Mouse (Mus musculus): ENCODE results near the gene Aco2. TPM values are rescaled to one million over a fixed set of nuclear protein-coding genes. Genes with fewer than 3 reads are reported as not detected.

The Aco2 gene
- 162 and 178 TPM in 2 replicates for total RNA-seq (2014; fragmentation: Nextera tagmentation)
- 171 and 185 TPM in 2 replicates for total RNA-seq (2017)

- peak; percentile 89 for ATAC-seq (replicated peaks; ENCODE audit: low FRiP score, low TSS enrichment, poor library complexity, severe bottlenecking)
Measured at GRCm38 (mm10) chr15:81872262-81873136, at the start of gene Aco2. Gene Aco2, plus strand, starts transcription at chr15:81872309.

DNA sequence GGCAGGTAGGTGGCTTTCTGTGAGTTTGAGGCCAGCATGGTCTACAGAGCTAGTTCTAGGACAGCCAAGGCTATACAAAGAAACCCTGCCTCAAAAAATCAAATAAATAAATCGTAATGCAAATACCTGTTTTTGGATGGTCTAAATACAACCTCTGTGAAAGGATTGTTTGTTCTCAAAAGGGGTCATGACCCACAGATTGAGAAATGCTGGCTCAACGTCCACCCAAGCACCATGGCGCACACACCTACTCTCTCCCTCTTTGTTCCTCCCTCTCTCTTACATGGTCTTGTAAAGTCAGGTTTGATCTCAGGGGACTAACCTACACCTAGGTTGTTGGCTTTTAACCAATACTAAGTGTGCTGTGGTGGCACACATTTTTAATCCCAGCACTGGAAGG, 49.5 kb upstream of the Aco2 start:
- ATAC-seq (replicated peaks; ENCODE audit: low FRiP score, low TSS enrichment, poor library complexity, severe bottlenecking) = no peak

- no peak for ATAC-seq (replicated peaks; ENCODE audit: low FRiP score, low TSS enrichment, poor library complexity, severe bottlenecking)
Measured at GRCm38 (mm10) chr15:81824832-81825231, 47.3 kb upstream of the Aco2 start.

GRCm38 (mm10) chr15:81828426-81829207, 43.5 kb upstream of the Aco2 start:
- ATAC-seq (replicated peaks; ENCODE audit: low FRiP score, low TSS enrichment, poor library complexity, severe bottlenecking) = no peak

- ATAC-seq (replicated peaks; ENCODE audit: low FRiP score, low TSS enrichment, poor library complexity, severe bottlenecking) = no peak
Measured at GRCm38 (mm10) chr15:81829208-81829580, 42.9 kb upstream of the Aco2 start.

DNA sequence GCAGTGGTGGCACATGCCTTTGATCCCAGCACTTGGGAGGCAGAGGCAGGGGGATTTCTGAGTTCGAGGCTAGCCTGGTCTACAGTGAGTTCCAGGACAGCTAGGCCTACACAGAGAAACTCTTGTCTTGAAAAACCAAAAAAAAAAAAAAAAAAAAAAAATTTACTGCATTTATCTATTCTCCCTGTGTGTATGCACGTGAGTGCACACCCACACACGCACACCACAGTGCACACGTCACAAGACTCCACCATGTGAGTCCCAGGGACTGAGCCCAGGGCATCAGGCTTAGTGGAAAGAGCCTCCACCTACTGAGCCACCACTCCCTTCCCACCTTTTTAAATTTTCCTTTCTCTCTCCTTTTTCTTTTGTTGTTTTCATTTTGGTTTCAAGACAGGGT, 41.6 kb upstream of the Aco2 start:
- ATAC-seq (replicated peaks; ENCODE audit: low FRiP score, low TSS enrichment, poor library complexity, severe bottlenecking) = no peak

- ATAC-seq (replicated peaks; ENCODE audit: low FRiP score, low TSS enrichment, poor library complexity, severe bottlenecking) = peak; percentile 93
Measured at GRCm38 (mm10) chr15:81831136-81831825, 40.8 kb upstream of the Aco2 start.

DNA sequence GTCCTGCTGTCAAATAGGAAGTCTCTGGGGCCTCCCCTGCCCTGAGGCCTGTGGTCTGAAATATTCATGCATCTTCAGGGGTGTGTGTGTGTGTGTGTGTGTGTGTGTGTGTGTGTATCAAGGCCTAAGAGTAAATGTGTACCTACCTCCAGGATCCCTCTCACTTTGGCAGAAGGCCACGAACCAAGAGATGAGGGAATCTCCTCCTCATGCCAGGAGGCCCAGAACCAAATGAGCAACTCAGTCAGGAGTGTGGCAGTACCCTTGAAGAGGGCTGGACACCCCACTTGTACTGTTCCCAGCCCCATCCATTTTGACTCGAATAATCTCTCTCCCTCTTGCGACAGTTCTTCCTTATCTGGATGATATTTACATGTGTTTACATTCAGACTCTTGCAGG, 39.9 kb upstream of the Aco2 start:
- no peak for ATAC-seq (replicated peaks; ENCODE audit: low FRiP score, low TSS enrichment, poor library complexity, severe bottlenecking)

- no peak for ATAC-seq (replicated peaks; ENCODE audit: low FRiP score, low TSS enrichment, poor library complexity, severe bottlenecking)
Measured at GRCm38 (mm10) chr15:81833481-81833880, 38.6 kb upstream of the Aco2 start.

DNA sequence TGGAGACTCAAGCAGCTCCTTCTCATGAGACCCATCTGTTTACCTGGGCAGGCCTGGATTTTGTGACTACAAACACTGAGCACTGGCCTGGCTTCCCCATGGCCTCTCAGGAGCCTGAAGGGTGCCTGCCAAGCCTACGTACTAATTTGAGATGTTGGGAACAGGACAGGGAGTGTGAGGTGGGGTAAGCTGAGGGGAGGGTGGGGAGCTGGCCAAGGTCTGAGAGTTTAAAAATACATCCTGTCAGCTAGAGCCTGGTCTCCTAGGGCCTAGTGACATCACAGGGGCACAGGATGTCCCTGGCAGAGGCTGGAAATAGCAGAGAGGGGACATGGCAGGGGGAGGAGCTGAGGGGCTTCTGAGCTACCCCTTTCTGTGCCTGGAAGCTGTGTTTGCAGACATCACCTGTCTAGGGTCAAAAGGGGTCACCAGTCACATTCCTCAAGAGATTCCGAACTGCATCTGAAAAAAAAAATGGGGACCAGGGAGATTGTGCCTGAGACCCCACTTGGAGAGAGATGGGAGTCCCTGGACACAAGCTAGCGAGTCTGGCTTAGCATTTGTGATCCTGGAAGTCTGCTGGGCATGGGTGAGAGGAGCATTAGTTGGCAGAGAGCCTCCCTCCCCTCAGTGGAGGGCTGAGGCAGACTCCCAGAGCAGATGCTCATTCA, 37.8 kb upstream of the Aco2 start:
- ATAC-seq (replicated peaks; ENCODE audit: low FRiP score, low TSS enrichment, poor library complexity, severe bottlenecking) = no peak

DNA sequence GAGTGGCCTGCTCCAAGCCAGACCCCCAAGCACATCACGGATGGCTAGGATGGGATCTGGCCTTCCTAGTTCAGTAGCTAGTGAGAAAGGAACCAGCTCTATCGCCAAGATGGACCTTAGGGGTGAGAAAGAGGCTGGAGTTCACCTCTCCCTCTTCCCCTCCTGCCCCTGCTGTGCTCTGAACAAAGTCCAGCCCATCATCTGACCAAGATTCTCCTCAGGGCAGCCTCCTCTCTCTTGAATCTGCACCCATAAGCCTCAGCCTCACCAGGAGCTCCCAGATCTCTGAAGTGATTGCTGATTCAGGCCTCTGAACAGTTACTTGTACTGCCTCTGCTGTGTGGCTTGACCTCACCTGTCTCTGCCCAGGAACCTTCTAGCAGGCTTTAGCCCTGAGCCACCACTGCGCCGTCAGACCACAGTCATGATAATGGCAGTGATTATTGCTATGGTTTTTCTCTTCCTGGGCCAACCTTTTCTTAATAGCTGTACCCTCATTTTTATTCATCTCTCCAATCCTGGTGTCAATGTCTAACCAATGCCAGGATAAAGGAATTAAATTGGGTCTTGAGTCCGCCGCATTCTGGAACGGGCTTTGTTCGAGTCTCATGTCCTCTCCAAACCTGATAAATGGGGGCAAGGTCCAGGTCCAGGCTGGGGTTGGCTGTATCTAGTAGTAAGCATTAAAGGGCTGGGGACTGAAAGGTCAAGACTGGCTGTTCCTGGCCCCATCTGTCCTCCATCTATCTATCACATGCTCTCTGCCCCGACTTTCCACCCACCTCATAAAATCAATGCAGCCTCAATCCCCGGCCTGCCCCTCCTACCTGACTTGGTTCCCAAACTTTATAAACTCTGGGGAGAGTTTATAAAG, 36.9 kb upstream of the Aco2 start:
- ATAC-seq (replicated peaks; ENCODE audit: low FRiP score, low TSS enrichment, poor library complexity, severe bottlenecking) = no peak

DNA sequence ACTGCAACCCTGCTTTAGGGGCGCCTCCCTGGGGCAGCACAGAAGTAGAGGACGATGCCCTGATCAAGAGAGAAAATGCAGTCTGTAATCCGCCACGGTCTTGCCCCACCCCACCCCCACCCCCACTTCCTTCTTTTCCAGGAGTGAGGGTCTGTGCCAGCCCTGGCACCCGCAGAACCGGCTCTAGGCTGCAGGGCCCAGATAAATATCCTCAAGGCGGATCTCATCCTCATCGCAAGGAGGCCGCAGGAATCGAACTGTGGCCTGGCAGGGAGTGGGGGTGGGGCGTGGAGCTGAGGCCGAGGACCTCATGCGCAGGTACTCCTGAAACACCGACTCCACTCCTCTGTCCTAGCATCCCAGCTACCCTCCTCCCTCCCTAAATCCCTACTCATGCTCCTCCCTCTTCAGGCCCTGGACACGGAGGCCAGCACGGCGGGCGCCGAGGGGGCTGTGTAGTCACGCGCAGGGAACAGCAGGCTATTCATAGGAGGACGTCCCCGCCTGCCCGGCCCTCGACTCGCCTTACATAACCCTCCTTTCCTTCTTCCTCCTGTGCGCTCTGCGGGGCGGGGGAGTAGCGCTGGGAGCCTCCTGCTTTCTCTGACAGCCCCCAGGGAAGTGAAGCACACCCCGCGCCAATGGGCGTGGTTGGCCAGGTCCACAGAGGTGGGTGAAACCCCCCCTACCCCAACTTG, 35.8 kb upstream of the Aco2 start:
- no peak for ATAC-seq (replicated peaks; ENCODE audit: low FRiP score, low TSS enrichment, poor library complexity, severe bottlenecking)

DNA sequence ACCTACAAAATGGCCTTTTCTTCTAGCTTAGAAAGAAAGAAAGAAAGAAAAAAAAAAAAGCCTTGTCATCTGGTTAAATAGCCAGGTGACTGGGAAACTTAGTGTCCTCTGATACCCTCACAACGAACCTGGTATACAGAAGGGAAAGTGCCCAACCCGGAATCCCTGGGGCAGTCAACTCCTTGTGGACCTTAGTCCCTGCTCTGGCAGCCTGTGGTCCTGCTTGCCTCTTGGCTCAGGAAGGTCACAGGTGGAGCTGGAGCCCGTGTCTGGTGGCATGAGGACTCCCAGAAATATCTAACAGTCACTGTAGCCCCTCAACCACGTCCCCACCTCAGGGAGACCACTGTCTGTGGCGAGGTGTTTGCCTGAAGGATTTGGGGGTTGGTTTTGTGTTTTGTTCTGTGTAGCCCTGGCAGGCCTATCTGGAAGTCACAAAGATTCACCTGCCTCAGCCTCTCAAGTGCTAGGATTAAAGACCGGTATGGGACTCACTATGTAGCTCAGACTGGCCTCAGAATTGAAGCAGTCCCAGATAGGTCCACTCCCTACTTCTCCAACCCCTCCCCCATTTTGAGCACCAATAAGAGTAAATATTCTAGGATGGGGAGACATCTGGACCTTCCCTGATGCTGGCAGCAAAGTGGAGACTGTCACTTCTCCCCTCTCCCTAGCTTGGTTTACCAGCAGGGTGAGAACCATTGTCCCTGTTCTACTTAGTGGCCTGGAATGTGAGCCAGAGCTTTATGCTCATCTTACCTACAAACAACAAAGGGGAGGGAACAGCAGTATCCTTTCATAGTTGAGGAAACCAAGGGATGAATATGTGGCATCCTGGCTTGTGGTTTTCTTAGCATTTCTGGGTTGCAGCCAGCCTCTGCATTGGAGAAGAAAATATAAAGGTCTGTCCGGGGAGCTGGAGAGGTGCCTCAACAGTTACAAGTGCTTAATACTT, 34.9 kb upstream of the Aco2 start:
- ATAC-seq (replicated peaks; ENCODE audit: low FRiP score, low TSS enrichment, poor library complexity, severe bottlenecking) = no peak

- no peak for ATAC-seq (replicated peaks; ENCODE audit: low FRiP score, low TSS enrichment, poor library complexity, severe bottlenecking)
Measured at GRCm38 (mm10) chr15:81838554-81839235, 33.4 kb upstream of the Aco2 start.

GRCm38 (mm10) chr15:81839634-81840033, 32.5 kb upstream of the Aco2 start:
- peak; percentile 76 for ATAC-seq (replicated peaks; ENCODE audit: low FRiP score, low TSS enrichment, poor library complexity, severe bottlenecking)

GRCm38 (mm10) chr15:81840306-81840705, 31.8 kb upstream of the Aco2 start:
- 0 out of 2 replicates have a peak, but pooled peaks have one; percentile 3 for ATAC-seq (replicated peaks; ENCODE audit: low FRiP score, low TSS enrichment, poor library complexity, severe bottlenecking)
